Mouse (Mus musculus) kidney, embryonic 16.5 days (tissue): ENCODE measurements at regions not wholly inside any gene's neighbourhood (a gene's known extent, or its start where the extent isn't known, plus 50 kb on each side); places are given as distances from the start of the nearest gene placed in this dataset.

Experiments
- ATAC-seq: fragments of 200-750 bp; cut with Nextera tagmentation; 2 replicates; pipeline ENCODE4 v1.8.0; 2017; ENCODE audit warnings: moderate TSS enrichment; ENCODE audit not compliant: low FRiP score, low TSS enrichment
- H3K27ac ChIP-seq: fragments of 300-500 bp; sonication (generic); 2 replicates; pipeline ENCODE4 v1.5.1; 2014; ENCODE audit warnings: low read length
- H3K27me3 ChIP-seq: fragments of 300-500 bp; sonication (generic); 2 replicates; pipeline ENCODE4 v1.6.1; 2014; ENCODE audit warnings: low read length, control low read depth, mixed read lengths; ENCODE audit not compliant: insufficient read depth
- H3K36me3 ChIP-seq: fragments of 300-500 bp; sonication (generic); 2 replicates; pipeline ENCODE4 v1.6.1; 2014; ENCODE audit warnings: low read length, control low read depth, mixed read lengths; ENCODE audit not compliant: insufficient read depth
- H3K4me1 ChIP-seq: fragments of 300-500 bp; sonication (generic); 2 replicates; pipeline ENCODE4 v1.6.1; 2014; ENCODE audit warnings: low read length, control low read depth, mixed read lengths; ENCODE audit not compliant: insufficient read depth
- H3K4me2 ChIP-seq: fragments of 300-500 bp; sonication (generic); replicated peaks from 2 replicates; pipeline ENCODE4 v1.6.1; 2014; ENCODE audit warnings: low read depth, low read length
- H3K4me3 ChIP-seq: fragments of 300-500 bp; sonication (generic); 2 replicates; pipeline ENCODE4 v1.5.1; 2014; ENCODE audit warnings: mild to moderate bottlenecking, low read length
- H3K9ac ChIP-seq: fragments of 300-500 bp; sonication (generic); replicated peaks from 2 replicates; pipeline ENCODE4 v1.6.1; 2014; ENCODE audit warnings: low read length
- H3K9me3 ChIP-seq: fragments of 300-500 bp; sonication (generic); 2 replicates; pipeline ENCODE4 v1.6.1; 2016; ENCODE audit warnings: low read length, control low read depth
- WGBS: fragments of 180-500 bp; shearing (Covaris S2); extraction: QIAGEN DNeasy Blood & Tissue Kit; methylation state at CpG from one replicate; pipeline ENCODE4 v1.1.7; 2014; 5-methylcytosine and 5-hydroxymethylcytosine counted together

DNA sequence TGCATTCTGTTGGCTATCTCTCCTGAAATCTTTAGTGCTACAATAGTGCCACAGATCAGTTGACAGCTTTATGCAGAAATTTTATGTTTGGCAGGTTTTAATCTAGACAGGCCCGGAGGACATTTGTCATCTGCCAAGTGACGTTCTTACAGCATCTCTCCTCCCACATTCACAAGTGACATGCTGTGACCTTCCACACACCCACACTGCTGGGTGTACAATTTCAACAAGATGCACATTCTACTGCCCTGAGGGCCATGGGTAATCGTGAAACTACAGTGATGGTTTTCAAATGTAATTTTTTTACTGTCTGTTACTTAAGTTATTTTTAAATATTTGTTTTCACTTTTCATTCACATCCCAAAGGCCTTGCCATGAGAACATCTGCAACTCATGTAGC, 639.2 kb upstream of the Gm11114 start:
- ATAC-seq: peak; percentile 59; the same call in 1 of the 2 replicates
- H3K36me3 ChIP-seq: no peaks in the 10 kb centered on the region
- H3K4me3 ChIP-seq: no peak overlapping the region
- no peak overlapping the region for H3K27ac ChIP-seq
- 0 out of 2 replicates have a peak, but pooled peaks cover 3% of the 10 kb centered on the region for H3K9me3 ChIP-seq
- H3K9ac ChIP-seq: no peak overlapping the region
- H3K27me3 ChIP-seq: no peaks in the 10 kb centered on the region
- no peak overlapping the region for H3K4me2 ChIP-seq
- 0 out of 2 replicates have a peak, but pooled peaks cover 5% of the 10 kb centered on the region for H3K4me1 ChIP-seq
- WGBS: 14% methylated on average over 3 of the region's 3 CpGs

DNA sequence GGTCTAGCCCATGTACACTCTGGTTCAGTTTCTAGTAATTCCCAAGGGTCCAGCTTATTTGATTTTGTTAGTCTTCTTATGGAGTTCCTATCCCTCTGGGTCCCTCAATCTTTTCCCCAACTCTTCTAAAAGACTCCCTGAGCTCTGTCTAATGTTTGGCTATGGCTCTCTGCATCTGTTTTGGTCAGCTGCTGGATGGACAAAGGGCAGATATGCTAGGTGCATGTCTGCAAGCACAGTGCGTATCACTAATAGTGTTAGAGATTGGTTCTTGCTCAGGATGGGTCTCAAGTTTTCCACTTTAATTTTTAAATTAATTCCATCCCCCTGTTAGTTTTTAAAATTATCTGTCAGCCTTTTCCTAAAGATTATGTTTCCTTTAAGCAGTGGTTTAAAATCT, 634.2 kb upstream of the Gm11114 start:
- Histone ChIP-seq H3K4me3 (no peak overlapping the region), H3K4me2 (no peak overlapping the region), H3K9ac (no peak overlapping the region), H3K27ac (no peak overlapping the region), H3K27me3 (no peaks in the 10 kb centered on the region), H3K36me3 (no peaks in the 10 kb centered on the region), H3K4me1 (0 out of 2 replicates have a peak, but pooled peaks cover 4% of the 10 kb centered on the region), H3K9me3 (0 out of 2 replicates have a peak, but pooled peaks cover 3% of the 10 kb centered on the region)
- WGBS: 86% methylated on average over 1 of the region's 1 CpGs
- ATAC-seq: no peak

DNA sequence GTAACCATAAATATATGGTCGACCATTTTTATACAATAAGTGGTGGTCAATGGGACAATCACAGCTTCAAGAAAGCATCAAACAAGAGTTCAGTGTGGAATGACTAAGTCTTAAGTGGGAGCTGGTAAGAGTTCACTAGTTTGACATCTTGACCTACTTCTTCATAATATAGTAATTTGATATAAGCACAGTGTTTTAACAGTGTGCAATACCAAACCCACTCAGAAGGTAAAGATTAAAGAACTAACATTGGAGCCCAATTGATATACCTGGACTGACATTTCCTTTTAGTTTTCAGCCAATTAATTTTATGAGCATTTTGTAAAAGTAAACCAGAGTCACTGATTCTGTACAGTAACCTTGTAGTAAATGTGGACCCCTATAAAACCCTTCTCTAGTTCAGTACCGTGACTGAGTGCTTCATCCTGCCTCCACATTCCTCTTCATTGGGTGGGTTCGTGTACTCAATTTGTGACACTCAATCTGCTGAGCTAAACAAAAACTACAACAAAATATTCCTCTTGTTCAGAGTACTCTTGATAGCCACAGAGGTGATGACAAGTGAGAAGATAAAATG, 593.9 kb upstream of the Gm11114 start:
- no peaks in the 10 kb centered on the region for H3K4me1 ChIP-seq
- H3K27me3 ChIP-seq: no peaks in the 10 kb centered on the region
- WGBS: 39% methylated on average over 3 of the region's 3 CpGs
- H3K9ac ChIP-seq: no peak overlapping the region
- no peak overlapping the region for H3K4me2 ChIP-seq
- H3K9me3 ChIP-seq: no peaks in the 10 kb centered on the region
- no peaks in the 10 kb centered on the region for H3K36me3 ChIP-seq
- no peak overlapping the region for H3K27ac ChIP-seq
- peak; percentile 82 for ATAC-seq
- no peak overlapping the region for H3K4me3 ChIP-seq

GRCm38 (mm10) chr9:84719396-84719795, 593.2 kb upstream of the Gm11114 start:
- Histone ChIP-seq H3K4me3 (no peak overlapping the region), H3K27ac (no peak overlapping the region), H3K36me3 (no peaks in the 10 kb centered on the region), H3K4me1 (no peaks in the 10 kb centered on the region), H3K27me3 (no peaks in the 10 kb centered on the region), H3K9me3 (no peaks in the 10 kb centered on the region), H3K9ac (no peak overlapping the region), H3K4me2 (no peak overlapping the region)
- 68% methylated on average over 3 of the region's 3 CpGs for WGBS
- ATAC-seq: no peak

- WGBS: 87% methylated on average over 2 of the region's 2 CpGs
- H3K4me2 ChIP-seq: no peak overlapping the region
- no peaks in the 10 kb centered on the region for H3K4me1 ChIP-seq
- H3K27ac ChIP-seq: no peak overlapping the region
- no peak overlapping the region for H3K4me3 ChIP-seq
- H3K36me3 ChIP-seq: no peaks in the 10 kb centered on the region
- H3K27me3 ChIP-seq: no peaks in the 10 kb centered on the region
- H3K9me3 ChIP-seq: no peaks in the 10 kb centered on the region
- H3K9ac ChIP-seq: no peak overlapping the region
- ATAC-seq: no peak
These were observed 592.1 kb upstream of the Gm11114 start for GRCm38 (mm10) chr9:84720454-84720853.

DNA sequence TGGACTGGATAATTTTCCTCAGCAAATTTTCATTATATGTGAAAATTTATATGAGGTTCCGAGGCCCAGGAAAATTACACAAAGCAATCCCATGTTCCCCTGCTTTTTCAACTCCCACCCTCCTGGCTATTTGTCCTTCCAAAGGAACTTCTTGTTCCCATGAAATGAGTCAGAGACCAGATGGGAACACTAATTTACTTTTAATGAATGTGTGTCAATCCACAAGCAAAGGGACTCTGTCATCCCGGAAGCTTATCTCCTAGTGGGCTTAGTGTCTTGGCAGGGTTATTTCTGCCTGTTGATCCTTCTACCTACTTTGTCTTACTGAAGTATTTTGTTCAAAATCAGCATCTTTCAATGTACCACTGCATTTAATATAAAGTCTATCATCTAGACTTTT, 573.3 kb upstream of the Gm11114 start:
- no peaks in the 10 kb centered on the region for H3K4me1 ChIP-seq
- WGBS: 81% methylated on average over 2 of the region's 2 CpGs
- H3K4me2 ChIP-seq: no peak overlapping the region
- H3K9ac ChIP-seq: no peak overlapping the region
- no peaks in the 10 kb centered on the region for H3K9me3 ChIP-seq
- no peak for ATAC-seq
- no peak overlapping the region for H3K4me3 ChIP-seq
- no peaks in the 10 kb centered on the region for H3K27me3 ChIP-seq
- H3K36me3 ChIP-seq: no peaks in the 10 kb centered on the region
- H3K27ac ChIP-seq: no peak overlapping the region

- no peak overlapping the region for H3K4me2 ChIP-seq
- no peak for ATAC-seq
- H3K9me3 ChIP-seq: no peaks in the 10 kb centered on the region
- no peak overlapping the region for H3K27ac ChIP-seq
- H3K27me3 ChIP-seq: no peaks in the 10 kb centered on the region
- 63% methylated on average over 2 of the region's 2 CpGs for WGBS
- no peak overlapping the region for H3K4me3 ChIP-seq
- H3K9ac ChIP-seq: no peak overlapping the region
- no peaks in the 10 kb centered on the region for H3K36me3 ChIP-seq
- no peaks in the 10 kb centered on the region for H3K4me1 ChIP-seq
These were observed 572.2 kb upstream of the Gm11114 start for GRCm38 (mm10) chr9:84740336-84740735.

GRCm38 (mm10) chr9:84754332-84754731, 558.2 kb upstream of the Gm11114 start:
- WGBS: 86% methylated on average over 1 of the region's 1 CpGs
- ATAC-seq: no peak
- H3K4me3 ChIP-seq: no peak overlapping the region
- H3K9ac ChIP-seq: no peak overlapping the region
- H3K27me3 ChIP-seq: no peaks in the 10 kb centered on the region
- H3K36me3 ChIP-seq: no peaks in the 10 kb centered on the region
- no peak overlapping the region for H3K27ac ChIP-seq
- no peaks in the 10 kb centered on the region for H3K4me1 ChIP-seq
- H3K9me3 ChIP-seq: no peaks in the 10 kb centered on the region
- H3K4me2 ChIP-seq: no peak overlapping the region

GRCm38 (mm10) chr9:84754828-84755227, 557.7 kb upstream of the Gm11114 start:
- no peaks in the 10 kb centered on the region for H3K4me1 ChIP-seq
- no peak overlapping the region for H3K9ac ChIP-seq

GRCm38 (mm10) chr9:84774348-84774747, 538.2 kb upstream of the Gm11114 start:
- 62% methylated on average over 11 of the region's 11 CpGs for WGBS
- Histone ChIP-seq H3K9ac (no peak overlapping the region), H3K27me3 (no peaks in the 10 kb centered on the region)

More at GRCm38 (mm10) chr9:84754828-84755227, 557.7 kb upstream of the Gm11114 start:
- H3K9me3 ChIP-seq: no peaks in the 10 kb centered on the region
- H3K27ac ChIP-seq: no peak overlapping the region
- H3K36me3 ChIP-seq: no peaks in the 10 kb centered on the region
- H3K4me3 ChIP-seq: no peak overlapping the region
- WGBS: 85% methylated on average over 2 of the region's 2 CpGs
- ATAC-seq: no peak
- H3K27me3 ChIP-seq: no peaks in the 10 kb centered on the region
- no peak overlapping the region for H3K4me2 ChIP-seq

More at GRCm38 (mm10) chr9:84774348-84774747, 538.2 kb upstream of the Gm11114 start:
- Histone ChIP-seq H3K27ac (no peak overlapping the region), H3K4me3 (no peak overlapping the region), H3K4me2 (no peak overlapping the region), H3K9me3 (no peaks in the 10 kb centered on the region), H3K36me3 (no peaks in the 10 kb centered on the region), H3K4me1 (no peaks in the 10 kb centered on the region)
- ATAC-seq: no peak
